Mouse (Mus musculus) ES-Bruce4 (cell line): Measurements from ENCODE around the gene Zrsr2.

ENCODE experiments used
- CTCF ChIP-seq: IDR thresholded peaks from one replicate; pipeline ENCODE4 v1.8.1; 2011; ENCODE audit warnings: low read depth, low read length
- EP300 ChIP-seq: IDR thresholded peaks from 2 replicates; pipeline ENCODE4 v1.6.1; 2011; ENCODE audit warnings: low read depth, low read length; ENCODE audit not compliant: insufficient read depth
- POLR2A ChIP-seq: IDR thresholded peaks from one replicate; pipeline ENCODE4 v1.8.1; 2011; ENCODE audit warnings: low read length; ENCODE audit not compliant: insufficient read depth

GRCm38 (mm10) chrX:164004809-164005208 is 46.3 kb upstream of the Zrsr2 start:
- TF ChIP-seq CTCF: no peak
- TF ChIP-seq POLR2A: no peak
- no peak for TF ChIP-seq EP300
